Mouse (Mus musculus): Measurements from ENCODE around the gene Acadvl.

DNA sequence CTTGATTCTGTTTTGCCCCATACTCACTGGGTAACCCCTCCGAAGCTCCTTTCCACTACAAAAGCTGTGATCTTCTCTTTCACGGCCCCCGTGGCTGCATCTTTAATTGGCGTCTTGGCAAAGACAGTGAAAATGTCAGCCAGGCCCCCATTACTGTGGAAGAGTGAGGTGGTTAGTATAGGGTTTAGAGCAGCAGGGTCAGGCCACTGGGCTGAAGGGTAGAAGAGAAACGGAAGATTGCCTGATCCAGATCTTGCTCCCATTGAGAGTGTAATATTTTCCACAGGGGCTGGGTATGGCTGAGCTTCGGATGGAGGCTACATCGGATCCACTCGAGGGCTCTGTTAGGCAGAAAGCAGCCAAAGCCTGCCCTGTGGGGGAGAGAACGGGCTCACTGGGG, 2.3 kb downstream of the Acadvl start:
- TF ChIP-seq CTCF (conservative IDR thresholded peaks at IDR 0.05; ENCODE audit: low read length) (no peak), NANOG (IDR thresholded peaks at IDR 0.05; ENCODE audit: borderline replicate concordance, low read length) (no peak)
